Mouse (Mus musculus) adrenal gland (tissue): ENCODE data around the gene Hoxa5.

Experiments
- intact Hi-C: fragments of 180-260 bp; cut with DNase I; formaldehyde crosslinking; loops from one replicate; pipeline ENCODE4 v1.15.1; 2025
- microRNA-seq, 2 experiments: library from miRNA; unstranded; fragments of <30 nt; microRNA quantifications; one replicate each; pipeline ENCODE4; 2019

The Hoxa5 gene

DNA sequence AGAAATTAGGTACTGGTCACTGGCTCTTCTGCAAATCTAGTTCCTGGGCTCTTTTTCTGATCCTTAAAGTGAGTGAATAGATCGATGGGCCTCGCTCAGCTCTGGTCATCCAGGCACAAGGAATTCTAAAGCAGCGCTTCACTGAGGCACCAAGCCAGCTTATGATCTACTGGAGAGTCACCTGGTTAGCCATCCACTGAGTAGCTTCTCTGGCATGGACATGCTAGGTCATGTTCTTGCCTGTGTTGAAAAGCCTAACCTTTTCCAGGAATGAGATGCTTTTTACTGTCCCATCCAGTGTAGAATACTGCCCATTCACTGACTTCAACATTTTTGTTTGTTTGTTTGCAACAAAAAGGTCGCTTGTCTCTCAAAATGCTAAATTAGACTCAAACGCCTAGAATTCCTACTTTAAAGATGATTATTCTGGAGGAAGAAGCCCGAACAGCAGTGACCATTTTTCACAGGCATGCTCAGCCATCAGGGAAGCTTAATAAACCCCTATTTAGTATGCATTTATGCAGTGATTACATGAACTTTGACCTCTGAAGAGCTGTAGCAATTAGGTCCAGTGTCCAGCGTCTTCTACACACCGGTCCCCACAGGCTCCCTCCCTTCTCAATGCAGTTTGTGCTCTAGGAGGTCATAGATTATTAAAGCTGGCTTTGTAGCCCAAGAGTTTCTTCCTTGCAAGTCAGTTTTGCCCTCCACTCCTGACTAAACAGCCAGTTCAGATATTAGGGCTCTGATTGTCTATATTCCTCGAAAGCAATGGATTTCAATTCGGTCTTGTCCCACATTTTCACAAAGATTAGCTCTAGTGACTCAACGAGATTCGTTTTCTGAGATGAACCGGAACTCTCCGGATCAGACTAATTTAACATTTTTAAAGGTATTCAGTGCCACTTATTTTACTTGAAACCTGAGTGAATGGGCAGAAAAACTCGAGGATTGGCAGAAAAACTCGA lies 51.9 kb downstream of the Hoxa5 start:
- intact Hi-C loops, result no loop called here

Small RNAs within 50 kb of the gene (microRNA-seq; reads per million reads assigned to microRNA genes)
- 55.5 to 61.4 reads per million in 2 experiments for gene Mir196b
